Mouse (Mus musculus): Measurements from ENCODE around the gene Map7.

DNA sequence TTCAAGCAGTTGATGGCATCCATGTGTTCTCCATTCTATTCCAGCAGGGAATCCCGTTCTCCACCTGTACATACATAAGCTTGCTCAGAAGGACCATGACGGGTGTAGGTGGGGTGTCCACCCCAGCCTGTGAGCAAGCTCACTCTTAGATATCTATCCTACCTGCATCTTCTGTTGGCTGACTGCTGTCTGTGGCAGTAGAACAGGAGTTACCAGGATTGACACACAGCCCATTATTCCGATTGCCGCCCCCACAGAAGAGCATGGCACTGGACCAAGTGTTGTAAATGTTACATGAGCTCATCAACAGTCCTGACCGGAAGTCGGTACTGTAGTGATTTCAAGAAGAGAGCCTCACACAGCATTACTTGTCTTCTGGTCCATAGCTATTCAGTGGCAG is 92.6 kb downstream of the Map7 start:
- TF ChIP-seq POLR2A (IDR thresholded peaks at IDR 0.05; ENCODE audit: control insufficient read depth, low read depth, low read length) (no peak), CTCF (IDR thresholded peaks at IDR 0.05; ENCODE audit: control insufficient read depth, insufficient read depth, insufficient replicate concordance, low read depth, low read length) (no peak)
